Mouse (Mus musculus) layer of hippocampus, adult 2 months (tissue): ENCODE results near the gene Chn2. TPM values are rescaled to one million over a fixed set of nuclear protein-coding genes. Genes with fewer than 3 reads are reported as not detected.

Experiments used
- DNase-seq, 2 experiments: peaks; one replicate each; pipeline ENCODE4 v3.0.0; 2022; ENCODE audit warnings: low spot score in 2 of 2
- H3K27ac ChIP-seq: fragments of 200-600 bp; 2 replicates; pipeline ENCODE4 v1.8.1; 2022
- H3K4me3 ChIP-seq: fragments of 200-600 bp; 2 replicates; pipeline ENCODE4 v1.8.1; 2022; ENCODE audit warnings: mild to moderate bottlenecking
- CTCF ChIP-seq: fragments of 200-600 bp; conservative IDR thresholded peaks from 2 replicates; pipeline ENCODE4 v1.8.1; 2022; ENCODE audit warnings: antibody characterized with exemption, mild to moderate bottlenecking, moderate library complexity
- total RNA-seq, 2 experiments: library from RNA; stranded (reverse); gene quantifications; 2 replicates each; pipeline ENCODE4 v1.2.3; 2021

Chn2 gene
- total RNA-seq, 2 experiments from 2014 or later, result 16.0 to 19.7 TPM

- no peak for DNase-seq
- no peak overlapping the region for H3K4me3 ChIP-seq
- TF ChIP-seq CTCF, result no peak
- H3K27ac ChIP-seq, result no peak overlapping the region
Measured at GRCm38 (mm10) chr6:54138157-54138556, 98.8 kb downstream of the Chn2 start.

- no peak overlapping the region for H3K4me3 ChIP-seq
- DNase-seq, result no peak
- no peak overlapping the region for H3K27ac ChIP-seq
- TF ChIP-seq CTCF, result no peak
Measured at GRCm38 (mm10) chr6:54140488-54140887, 101.1 kb downstream of the Chn2 start.

- no peak for DNase-seq
- Histone ChIP-seq H3K4me3 (no peak overlapping the region), H3K27ac (no peak overlapping the region)
- TF ChIP-seq CTCF, result no peak
Measured at GRCm38 (mm10) chr6:54141165-54141564, 101.8 kb downstream of the Chn2 start.

- Histone ChIP-seq H3K27ac (no peak overlapping the region), H3K4me3 (no peak overlapping the region)
- no peak for DNase-seq
- no peak for TF ChIP-seq CTCF
Measured at GRCm38 (mm10) chr6:54142848-54143651, 103.7 kb downstream of the Chn2 start.

GRCm38 (mm10) chr6:54143652-54143960 lies 104.3 kb downstream of the Chn2 start:
- TF ChIP-seq CTCF, result no peak
- no peak for DNase-seq
- Histone ChIP-seq H3K4me3 (no peak overlapping the region), H3K27ac (no peak overlapping the region)

- DNase-seq, result no peak
- no peak for TF ChIP-seq CTCF
- no peak overlapping the region for H3K27ac ChIP-seq
- H3K4me3 ChIP-seq, result no peak overlapping the region
Measured at GRCm38 (mm10) chr6:54148844-54149526, 109.6 kb downstream of the Chn2 start.

GRCm38 (mm10) chr6:54150821-54151220 lies 111.5 kb downstream of the Chn2 start:
- Histone ChIP-seq H3K27ac (no peak overlapping the region), H3K4me3 (no peak overlapping the region)
- no peak for DNase-seq
- TF ChIP-seq CTCF, result no peak

- TF ChIP-seq CTCF, result no peak
- H3K27ac ChIP-seq, result no peak overlapping the region
- H3K4me3 ChIP-seq, result no peak overlapping the region
- DNase-seq, result no peak
Measured at GRCm38 (mm10) chr6:54151443-54152241, 112.3 kb downstream of the Chn2 start.

- Histone ChIP-seq H3K27ac (no peak overlapping the region), H3K4me3 (no peak overlapping the region)
- TF ChIP-seq CTCF, result no peak
- DNase-seq, result no peak
Measured at GRCm38 (mm10) chr6:54157097-54157496, 117.7 kb downstream of the Chn2 start.

- no peak for DNase-seq
- H3K27ac ChIP-seq, result no peak overlapping the region
Measured at GRCm38 (mm10) chr6:54158317-54158716, 119.0 kb downstream of the Chn2 start.

GRCm38 (mm10) chr6:54160677-54161076 lies 121.3 kb downstream of the Chn2 start:
- Histone ChIP-seq H3K4me3 (no peak overlapping the region), H3K27ac (no peak overlapping the region)
- no peak for DNase-seq
- TF ChIP-seq CTCF, result no peak

More at GRCm38 (mm10) chr6:54158317-54158716, 119.0 kb downstream of the Chn2 start:
- no peak for TF ChIP-seq CTCF
- H3K4me3 ChIP-seq, result no peak overlapping the region

GRCm38 (mm10) chr6:54161246-54161645 lies 121.9 kb downstream of the Chn2 start:
- no peak for DNase-seq
- H3K4me3 ChIP-seq, result no peak overlapping the region
- TF ChIP-seq CTCF, result no peak
- H3K27ac ChIP-seq, result no peak overlapping the region

GRCm38 (mm10) chr6:54162321-54162720 lies 123.0 kb downstream of the Chn2 start:
- Histone ChIP-seq H3K27ac (peak overlapping the region; percentile 6; the same call in 1 of the 2 replicates), H3K4me3 (no peak overlapping the region)
- no peak for DNase-seq
- TF ChIP-seq CTCF, result no peak
